Mouse (Mus musculus) kidney, embryonic 16.5 days (tissue): ENCODE data around the gene Rprml. TPM values are rescaled to one million over a fixed set of nuclear protein-coding genes. Genes with fewer than 3 reads are reported as not detected.

ENCODE experiments used
- ATAC-seq: fragments of 200-750 bp; cut with Nextera tagmentation; 2 replicates; pipeline ENCODE4 v1.8.0; 2017; ENCODE audit warnings: moderate TSS enrichment; ENCODE audit not compliant: low FRiP score, low TSS enrichment
- H3K27ac ChIP-seq: fragments of 300-500 bp; sonication (generic); 2 replicates; pipeline ENCODE4 v1.5.1; 2014; ENCODE audit warnings: low read length
- H3K27me3 ChIP-seq: fragments of 300-500 bp; sonication (generic); 2 replicates; pipeline ENCODE4 v1.6.1; 2014; ENCODE audit warnings: low read length, control low read depth, mixed read lengths; ENCODE audit not compliant: insufficient read depth
- H3K36me3 ChIP-seq: fragments of 300-500 bp; sonication (generic); 2 replicates; pipeline ENCODE4 v1.6.1; 2014; ENCODE audit warnings: low read length, control low read depth, mixed read lengths; ENCODE audit not compliant: insufficient read depth
- H3K4me1 ChIP-seq: fragments of 300-500 bp; sonication (generic); 2 replicates; pipeline ENCODE4 v1.6.1; 2014; ENCODE audit warnings: low read length, control low read depth, mixed read lengths; ENCODE audit not compliant: insufficient read depth
- H3K4me2 ChIP-seq: fragments of 300-500 bp; sonication (generic); replicated peaks from 2 replicates; pipeline ENCODE4 v1.6.1; 2014; ENCODE audit warnings: low read depth, low read length
- H3K4me3 ChIP-seq: fragments of 300-500 bp; sonication (generic); 2 replicates; pipeline ENCODE4 v1.5.1; 2014; ENCODE audit warnings: mild to moderate bottlenecking, low read length
- H3K9ac ChIP-seq: fragments of 300-500 bp; sonication (generic); replicated peaks from 2 replicates; pipeline ENCODE4 v1.6.1; 2014; ENCODE audit warnings: low read length
- H3K9me3 ChIP-seq: fragments of 300-500 bp; sonication (generic); 2 replicates; pipeline ENCODE4 v1.6.1; 2016; ENCODE audit warnings: low read length, control low read depth
- WGBS: fragments of 180-500 bp; shearing (Covaris S2); extraction: QIAGEN DNeasy Blood & Tissue Kit; methylation state at CpG from one replicate; pipeline ENCODE4 v1.1.7; 2014; 5-methylcytosine and 5-hydroxymethylcytosine counted together
- polyA plus RNA-seq: library from polyadenylated mRNA; unstranded; fragments of >200 nt; fragmentation: Nextera tagmentation; extraction: Ambion mirVana; gene quantifications from 2 replicates; pipeline ENCODE4 v1.2.1, GENCODE M21; 2015

The Rprml gene
- polyA plus RNA-seq, 1 experiment from 2014 or later, result not detected

GRCm38 (mm10) chr11:103686706-103687105, 37.3 kb downstream of the Rprml start:
- Histone ChIP-seq H3K9ac (no peak overlapping the region), H3K27ac (peak overlapping the region; percentile 61), H3K9me3 (no peaks in the 10 kb centered on the region), H3K4me3 (no peak overlapping the region), H3K4me1 (peaks cover 12% of the 10 kb centered on the region; the same call in 1 of the 2 replicates), H3K36me3 (peaks cover 43% of the 10 kb centered on the region), H3K27me3 (no peaks in the 10 kb centered on the region), H3K4me2 (no peak overlapping the region)
- ATAC-seq, result no peak
- 62% methylated on average over 6 of the region's 6 CpGs for WGBS

- Histone ChIP-seq H3K9ac (no peak overlapping the region), H3K4me1 (peaks cover 12% of the 10 kb centered on the region; the same call in 1 of the 2 replicates), H3K27me3 (no peaks in the 10 kb centered on the region), H3K27ac (peak overlapping the region; percentile 69), H3K4me3 (no peak overlapping the region), H3K36me3 (peaks cover 27% of the 10 kb centered on the region), H3K4me2 (no peak overlapping the region), H3K9me3 (no peaks in the 10 kb centered on the region)
- ATAC-seq, result no peak
- WGBS, result 79% methylated on average over 6 of the region's 6 CpGs
Measured at GRCm38 (mm10) chr11:103688271-103688979, 39.1 kb downstream of the Rprml start.

- H3K9ac ChIP-seq, result no peak overlapping the region
- no peak overlapping the region for H3K4me2 ChIP-seq
- H3K9me3 ChIP-seq, result no peaks in the 10 kb centered on the region
- no peak for ATAC-seq
- 34% methylated on average over 3 of the region's 3 CpGs for WGBS
- peak overlapping the region; percentile 69 for H3K27ac ChIP-seq
- H3K36me3 ChIP-seq, result peaks cover 23% of the 10 kb centered on the region
- H3K4me1 ChIP-seq, result peaks cover 12% of the 10 kb centered on the region; the same call in 1 of the 2 replicates
- no peak overlapping the region for H3K4me3 ChIP-seq
- H3K27me3 ChIP-seq, result no peaks in the 10 kb centered on the region
Measured at GRCm38 (mm10) chr11:103688980-103689378, 39.6 kb downstream of the Rprml start.

GRCm38 (mm10) chr11:103691036-103691435, 41.7 kb downstream of the Rprml start:
- H3K4me3 ChIP-seq, result no peak overlapping the region
- no peaks in the 10 kb centered on the region for H3K9me3 ChIP-seq
- no peak overlapping the region for H3K4me2 ChIP-seq
- 76% methylated on average over 1 of the region's 1 CpGs for WGBS
- H3K9ac ChIP-seq, result no peak overlapping the region
- H3K4me1 ChIP-seq, result peaks cover 12% of the 10 kb centered on the region; the same call in 1 of the 2 replicates
- peaks cover 5% of the 10 kb centered on the region; the same call in 1 of the 2 replicates for H3K36me3 ChIP-seq
- H3K27ac ChIP-seq, result no peak overlapping the region
- no peak for ATAC-seq
- H3K27me3 ChIP-seq, result no peaks in the 10 kb centered on the region

GRCm38 (mm10) chr11:103693241-103693640, 43.9 kb downstream of the Rprml start:
- Histone ChIP-seq H3K27me3 (no peaks in the 10 kb centered on the region), H3K4me1 (peaks cover 14% of the 10 kb centered on the region), H3K4me2 (no peak overlapping the region), H3K4me3 (no peak overlapping the region), H3K9ac (no peak overlapping the region), H3K36me3 (no peaks in the 10 kb centered on the region), H3K27ac (no peak overlapping the region), H3K9me3 (no peaks in the 10 kb centered on the region)
- 60% methylated on average over 1 of the region's 1 CpGs for WGBS
- no peak for ATAC-seq

- Histone ChIP-seq H3K4me3 (peak overlapping the region; percentile 75), H3K27ac (peak overlapping the region; percentile 99), H3K4me2 (peak overlapping the region; percentile 66), H3K36me3 (no peaks in the 10 kb centered on the region), H3K9me3 (no peaks in the 10 kb centered on the region), H3K4me1 (peaks cover 5% of the 10 kb centered on the region; the same call in 1 of the 2 replicates), H3K9ac (peak overlapping the region; percentile 94), H3K27me3 (no peaks in the 10 kb centered on the region)
- ATAC-seq, result peak; percentile 62; the same call in 1 of the 2 replicates
- WGBS, result 1% methylated on average over 18 of the region's 18 CpGs
Measured at GRCm38 (mm10) chr11:103696851-103697564, 47.6 kb downstream of the Rprml start.

GRCm38 (mm10) chr11:103697565-103698176, 48.3 kb downstream of the Rprml start, which contains the start of gene Gosr2:
Gene Gosr2, minus strand, starts transcription at chr11:103697898.
- H3K27me3 ChIP-seq, result no peaks in the 10 kb centered on the region
- WGBS, result under 1% methylated on average over 57 of the region's 57 CpGs
- peaks cover 5% of the 10 kb centered on the region; the same call in 1 of the 2 replicates for H3K4me1 ChIP-seq
- H3K27ac ChIP-seq, result peak within 1 kb of the TSS; percentile 99
- H3K36me3 ChIP-seq, result no peaks in the 10 kb centered on the region
- peak within 1 kb of the TSS; percentile 94 for H3K9ac ChIP-seq
- H3K4me3 ChIP-seq, result peak within 1 kb of the TSS; percentile 75
- no peaks in the 10 kb centered on the region for H3K9me3 ChIP-seq
- peak within 1 kb of the TSS; percentile 66 for H3K4me2 ChIP-seq
- peak; percentile 98 for ATAC-seq

GRCm38 (mm10) chr11:103698226-103698625, 48.9 kb downstream of the Rprml start:
- Histone ChIP-seq H3K36me3 (no peaks in the 10 kb centered on the region), H3K4me1 (peaks cover 5% of the 10 kb centered on the region; the same call in 1 of the 2 replicates), H3K9me3 (no peaks in the 10 kb centered on the region), H3K27me3 (no peaks in the 10 kb centered on the region), H3K4me2 (peak overlapping the region; percentile 66), H3K9ac (peak overlapping the region; percentile 94), H3K4me3 (peak overlapping the region; percentile 75), H3K27ac (peak overlapping the region; percentile 99)
- 81% methylated on average over 2 of the region's 2 CpGs for WGBS
- ATAC-seq, result no peak
